Mouse (Mus musculus) liver, adult (tissue): ENCODE measurements around the gene 1700102P08Rik.

Source experiments
- GATA4 ChIP-seq: IDR thresholded peaks from 2 replicates; pipeline ENCODE4 v1.6.1; 2014; ENCODE audit warnings: mild to moderate bottlenecking, low read length; ENCODE audit not compliant: insufficient replicate concordance

Gene 1700102P08Rik

GRCm38 (mm10) chr9:108392676-108393075 lies at the start of gene 1700102P08Rik:
TSS of gene 1700102P08Rik (plus strand) at chr9:108392805.
- no peak for TF ChIP-seq GATA4

GRCm38 (mm10) chr9:108343331-108343730 lies 49.3 kb upstream of the 1700102P08Rik start:
- no peak for TF ChIP-seq GATA4

- no peak for TF ChIP-seq GATA4
These were observed 48.8 kb upstream of the 1700102P08Rik start for GRCm38 (mm10) chr9:108343835-108344234.

GRCm38 (mm10) chr9:108344471-108344870 lies 48.1 kb upstream of the 1700102P08Rik start:
- no peak for TF ChIP-seq GATA4

GRCm38 (mm10) chr9:108347024-108347423 lies 45.6 kb upstream of the 1700102P08Rik start:
- TF ChIP-seq GATA4: no peak

- TF ChIP-seq GATA4: no peak
These were observed 44.9 kb upstream of the 1700102P08Rik start, which contains the start of gene Usp4 for GRCm38 (mm10) chr9:108347540-108348289. TSS of gene Usp4 (plus strand) at chr9:108347853.

- no peak for TF ChIP-seq GATA4
These were observed 44.3 kb upstream of the 1700102P08Rik start for GRCm38 (mm10) chr9:108348290-108348680.

GRCm38 (mm10) chr9:108349727-108350126 lies 42.9 kb upstream of the 1700102P08Rik start:
- TF ChIP-seq GATA4: no peak

GRCm38 (mm10) chr9:108378234-108378633 lies 14.4 kb upstream of the 1700102P08Rik start:
- no peak for TF ChIP-seq GATA4

- no peak for TF ChIP-seq GATA4
These were observed 13.9 kb upstream of the 1700102P08Rik start for GRCm38 (mm10) chr9:108378736-108379135.

- no peak; the same call in 1 of the 2 replicates for TF ChIP-seq GATA4
These were observed 13.3 kb upstream of the 1700102P08Rik start for GRCm38 (mm10) chr9:108379294-108379693.

GRCm38 (mm10) chr9:108381382-108381781 lies 11.2 kb upstream of the 1700102P08Rik start:
- no peak for TF ChIP-seq GATA4

GRCm38 (mm10) chr9:108385006-108385405 lies 7.6 kb upstream of the 1700102P08Rik start:
- no peak for TF ChIP-seq GATA4

GRCm38 (mm10) chr9:108386816-108387215 lies 5.8 kb upstream of the 1700102P08Rik start:
- TF ChIP-seq GATA4: no peak

- TF ChIP-seq GATA4: no peak
These were observed 4.0 kb upstream of the 1700102P08Rik start for GRCm38 (mm10) chr9:108388601-108389000.

GRCm38 (mm10) chr9:108389220-108389619 lies 3.4 kb upstream of the 1700102P08Rik start:
- no peak for TF ChIP-seq GATA4

- no peak for TF ChIP-seq GATA4
These were observed 1.6 kb downstream of the 1700102P08Rik start for GRCm38 (mm10) chr9:108394191-108394590.

- no peak for TF ChIP-seq GATA4
These were observed 2.8 kb downstream of the 1700102P08Rik start for GRCm38 (mm10) chr9:108395427-108395826.

- no peak for TF ChIP-seq GATA4
These were observed 5.7 kb downstream of the 1700102P08Rik start for GRCm38 (mm10) chr9:108398324-108398723.
